Mouse (Mus musculus): ENCODE data around the gene Nectin1. TPM values are rescaled to one million over a fixed set of nuclear protein-coding genes. Genes with fewer than 3 reads are reported as not detected.

Gene Nectin1
- total and polyA plus RNA-seq, 3 experiments, result 0.26 to 1.9 (median 1.8) TPM

DNA sequence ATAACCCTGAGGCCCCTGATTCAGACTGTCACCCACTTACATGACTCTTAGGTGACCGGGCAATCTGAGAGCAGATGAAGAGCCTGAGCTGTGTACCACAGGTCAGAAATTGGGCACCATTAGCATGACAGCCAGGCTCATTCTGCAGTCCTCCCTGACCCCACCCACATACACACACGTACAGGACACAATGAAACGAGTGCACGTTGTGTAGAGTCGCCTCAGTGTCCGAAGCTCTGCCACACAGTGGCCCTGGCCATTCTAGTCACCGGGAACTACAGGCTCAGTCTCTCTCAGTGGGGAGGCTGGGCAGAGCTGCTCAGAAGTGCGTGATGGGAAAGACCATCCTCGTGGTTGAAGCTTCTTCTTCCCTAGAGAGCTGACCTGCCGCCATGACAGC is 44.9 kb upstream of the Nectin1 start:
- Histone ChIP-seq H3K79me2 (replicated peaks; ENCODE audit: control insufficient read depth, extremely low read depth, insufficient read depth, poor library complexity, severe bottlenecking) (no peaks in the 10 kb centered on the region), H3K9me3 (replicated peaks; ENCODE audit: low read length) (peaks cover 3% of the 10 kb centered on the region), H3K36me3 (replicated peaks in 1 of 2; ENCODE audit: control insufficient read depth in 1 of 2, insufficient read depth in 1 of 2, low read length in 1 of 2) (no peaks in the 10 kb centered on the region), H3K9ac (ENCODE audit: insufficient read depth, low read depth) (no peak overlapping the region), H3K27me3 (replicated peaks) (peaks cover 66% of the 10 kb centered on the region), H3K27ac (ENCODE audit: insufficient read depth, low read depth) (no peak overlapping the region), H3K4me1 (ENCODE audit: control insufficient read depth in 1 of 2, insufficient read depth in 2 of 2) (no peaks in the 10 kb centered on the region), H3K4me2 (ENCODE audit: insufficient read depth, low read depth, poor library complexity, severe bottlenecking) (no peak overlapping the region), H3K4me3 (replicated peaks in 1 of 3; ENCODE audit: low read depth in 2 of 3, low read length in 2 of 3, poor library complexity in 1 of 3) (no peak overlapping the region)
- TF ChIP-seq JUN (IDR thresholded peaks at IDR 0.05; ENCODE audit: insufficient read depth, low read depth, low read length), result no peak
- TF ChIP-seq BHLHE40 (IDR thresholded peaks at IDR 0.05; ENCODE audit: low read depth, low read length), result no peak
- TF ChIP-seq TCF12 (IDR thresholded peaks at IDR 0.05; ENCODE audit: low read depth, low read length), result no peak
- no peak for TF ChIP-seq MAZ (IDR thresholded peaks at IDR 0.05; ENCODE audit: low read depth, low read length)
- TF ChIP-seq NRF1 (IDR thresholded peaks at IDR 0.05; ENCODE audit: low read depth, low read length), result no peak
- TF ChIP-seq KAT2A (IDR thresholded peaks at IDR 0.05; ENCODE audit: insufficient replicate concordance, low read length), result no peak
- no peak for TF ChIP-seq USF1 (IDR thresholded peaks at IDR 0.05; ENCODE audit: low read depth, low read length)
- TF ChIP-seq MAX (IDR thresholded peaks at IDR 0.05; ENCODE audit: low read length), result no peak
- no peak for TF ChIP-seq ZNF384 (IDR thresholded peaks at IDR 0.05; ENCODE audit: low read depth, low read length)
- TF ChIP-seq HCFC1 (IDR thresholded peaks at IDR 0.05; ENCODE audit: low read depth, low read length), result no peak
- no peak for TF ChIP-seq MXI1 (IDR thresholded peaks at IDR 0.05; ENCODE audit: low read depth, low read length)
- TF ChIP-seq MEF2A (IDR thresholded peaks at IDR 0.05; ENCODE audit: borderline replicate concordance, low read depth, low read length), result no peak
- no peak for TF ChIP-seq MYC (IDR thresholded peaks at IDR 0.05; ENCODE audit: low read depth, low read length)
- no peak for TF ChIP-seq ZKSCAN1 (IDR thresholded peaks at IDR 0.05; ENCODE audit: borderline replicate concordance, low read depth, low read length)
- no peak for TF ChIP-seq E2F4 (IDR thresholded peaks at IDR 0.05; ENCODE audit: insufficient replicate concordance, low read depth, low read length)
- TF ChIP-seq USF2 (conservative IDR thresholded peaks at IDR 0.05; ENCODE audit: low read depth, low read length), result no peak
- TF ChIP-seq ZMIZ1 (IDR thresholded peaks at IDR 0.05; ENCODE audit: low read depth, low read length), result no peak
- TF ChIP-seq POLR2AphosphoS2 (IDR thresholded peaks at IDR 0.05; ENCODE audit: low read depth, low read length), result no peak
- DNase-seq (ENCODE audit: extremely low read depth), result no peak
- in situ Hi-C loops (cut with MboI; ENCODE audit: low pct_ligation_motif_present, low pct_unique_long_range_greater_than_20kb, low sequenced_read_pairs) (no loop called here), dilution Hi-C loops (cut with MboI; ENCODE audit: extremely low pct_ligation_motif_present, extremely low pct_unique_long_range_greater_than_20kb, low sequenced_read_pairs) (no loop called here)

DNA sequence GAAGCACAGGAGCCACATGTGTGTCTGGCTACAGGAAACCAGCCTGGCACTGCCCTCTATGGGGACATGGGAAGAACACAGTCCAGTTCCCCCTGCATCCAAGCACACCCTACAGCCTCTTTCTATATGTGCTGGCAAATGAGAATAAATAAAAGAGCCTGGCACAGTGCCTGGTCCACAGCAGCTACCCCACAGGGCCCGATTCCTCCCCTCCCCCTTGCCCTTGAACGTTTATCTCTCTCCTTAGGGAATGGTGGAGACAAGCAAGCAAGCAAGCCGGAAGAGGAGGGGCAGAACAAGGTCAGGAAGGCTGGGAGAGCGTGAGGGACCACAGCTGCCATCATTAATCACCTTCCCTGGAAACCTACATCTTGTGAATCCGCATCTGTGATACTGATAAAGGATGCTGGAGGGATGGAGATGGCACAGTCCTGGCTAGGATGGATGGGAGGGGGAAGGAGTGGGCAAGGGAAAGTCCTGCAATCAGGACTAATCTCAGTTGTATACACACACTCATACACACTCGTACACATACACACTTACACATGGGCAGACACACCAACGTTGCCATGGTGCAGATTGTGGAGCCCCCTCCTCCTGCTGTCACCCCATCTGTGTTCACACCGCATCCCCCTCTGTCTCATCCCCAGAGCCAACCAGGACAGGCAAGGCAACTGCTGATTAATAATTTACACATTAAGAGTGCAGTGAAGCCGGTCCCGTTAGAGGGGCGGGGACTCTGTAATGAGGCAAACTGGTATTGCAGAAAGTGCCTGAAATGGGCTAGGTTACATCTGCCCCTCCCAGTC is 44.2 kb upstream of the Nectin1 start:
- H3K4me1 ChIP-seq (ENCODE audit: control insufficient read depth in 1 of 2, insufficient read depth in 2 of 2), result no peaks in the 10 kb centered on the region
- no peak overlapping the region for H3K9ac ChIP-seq (ENCODE audit: insufficient read depth, low read depth)
- no peaks in the 10 kb centered on the region for H3K79me2 ChIP-seq (replicated peaks; ENCODE audit: control insufficient read depth, extremely low read depth, insufficient read depth, poor library complexity, severe bottlenecking)
- dilution Hi-C loops (cut with MboI; ENCODE audit: extremely low pct_ligation_motif_present, extremely low pct_unique_long_range_greater_than_20kb, low sequenced_read_pairs), result no loop called here
- no peak overlapping the region for H3K27ac ChIP-seq (ENCODE audit: insufficient read depth, low read depth)
- no peaks in the 10 kb centered on the region for H3K9me3 ChIP-seq (replicated peaks; ENCODE audit: low read length)
- no peak for DNase-seq (ENCODE audit: extremely low read depth)
- no peak overlapping the region for H3K4me2 ChIP-seq (ENCODE audit: insufficient read depth, low read depth, poor library complexity, severe bottlenecking)
- TF ChIP-seq MXI1 (IDR thresholded peaks at IDR 0.05; ENCODE audit: low read depth, low read length) (no peak), GABPA (IDR thresholded peaks at IDR 0.05; ENCODE audit: insufficient replicate concordance, low read depth, low read length) (no peak), RCOR1 (conservative IDR thresholded peaks at IDR 0.05; ENCODE audit: low read depth, low read length) (no peak), SIN3A (IDR thresholded peaks at IDR 0.05; ENCODE audit: low read length) (no peak), KAT2A (IDR thresholded peaks at IDR 0.05; ENCODE audit: insufficient replicate concordance, low read length) (no peak), ZKSCAN1 (IDR thresholded peaks at IDR 0.05; ENCODE audit: borderline replicate concordance, low read depth, low read length) (no peak)
- H3K4me3 ChIP-seq (replicated peaks in 1 of 3; ENCODE audit: low read depth in 2 of 3, low read length in 2 of 3, poor library complexity in 1 of 3), result no peak overlapping the region
- no peaks in the 10 kb centered on the region for H3K36me3 ChIP-seq (replicated peaks in 1 of 2; ENCODE audit: control insufficient read depth in 1 of 2, insufficient read depth in 1 of 2, low read length in 1 of 2)
- peaks cover 64% of the 10 kb centered on the region for H3K27me3 ChIP-seq (replicated peaks)
- in situ Hi-C loops (cut with MboI; ENCODE audit: low pct_ligation_motif_present, low pct_unique_long_range_greater_than_20kb, low sequenced_read_pairs), result no loop called here
